Mouse (Mus musculus) spleen, adult 18-20 months (tissue): ENCODE measurements at regions not wholly inside any gene's neighbourhood (a gene's known extent, or its start where the extent isn't known, plus 50 kb on each side); places are given as distances from the start of the nearest gene placed in this dataset.

Experiments
- DNase-seq, 2 experiments: peaks; one replicate each; pipeline ENCODE4 v3.0.0; 2022; ENCODE audit warnings: mixed read lengths in 2 of 2

GRCm38 (mm10) chr17:45863471-45864205 is 130.0 kb upstream of the 1600014C23Rik start:
- DNase-seq = no peak

GRCm38 (mm10) chr17:45863031-45863430 is 129.4 kb upstream of the 1600014C23Rik start:
- DNase-seq = no peak

- no peak for DNase-seq
Measured at GRCm38 (mm10) chr17:45859441-45859840, 125.8 kb upstream of the 1600014C23Rik start.

GRCm38 (mm10) chr17:45853931-45854653 is 120.4 kb upstream of the 1600014C23Rik start:
- no peak for DNase-seq

GRCm38 (mm10) chr17:45852402-45852801 is 118.8 kb upstream of the 1600014C23Rik start:
- DNase-seq = no peak

- DNase-seq = no peak
Measured at GRCm38 (mm10) chr17:45851723-45852396, 118.2 kb upstream of the 1600014C23Rik start.

- DNase-seq = no peak
Measured at GRCm38 (mm10) chr17:45850976-45851375, 117.3 kb upstream of the 1600014C23Rik start.

GRCm38 (mm10) chr17:45850174-45850573 is 116.5 kb upstream of the 1600014C23Rik start:
- no peak for DNase-seq

GRCm38 (mm10) chr17:45848605-45849004 is 115.0 kb upstream of the 1600014C23Rik start:
- DNase-seq = no peak

GRCm38 (mm10) chr17:45847701-45848378 is 114.2 kb upstream of the 1600014C23Rik start:
- no peak for DNase-seq

GRCm38 (mm10) chr17:45845832-45846231 is 112.2 kb upstream of the 1600014C23Rik start:
- DNase-seq = peak in 1 of 2 experiments; percentile 7

- no peak for DNase-seq
Measured at GRCm38 (mm10) chr17:45836731-45837130, 103.1 kb upstream of the 1600014C23Rik start.

- DNase-seq = no peak
Measured at GRCm38 (mm10) chr17:45836253-45836652, 102.6 kb upstream of the 1600014C23Rik start.

GRCm38 (mm10) chr17:45834518-45835071 is 101.0 kb upstream of the 1600014C23Rik start:
- DNase-seq = no peak

GRCm38 (mm10) chr17:45830324-45830723 is 96.7 kb upstream of the 1600014C23Rik start:
- DNase-seq = no peak

GRCm38 (mm10) chr17:45829571-45829970 is 95.9 kb upstream of the 1600014C23Rik start:
- no peak for DNase-seq

GRCm38 (mm10) chr17:45828843-45829242 is 95.2 kb upstream of the 1600014C23Rik start:
- DNase-seq = no peak

GRCm38 (mm10) chr17:45828284-45828824 is 94.7 kb upstream of the 1600014C23Rik start:
- no peak for DNase-seq

- DNase-seq = no peak
Measured at GRCm38 (mm10) chr17:45824977-45825376, 91.3 kb upstream of the 1600014C23Rik start.

GRCm38 (mm10) chr17:45823501-45823900 is 89.9 kb upstream of the 1600014C23Rik start:
- no peak for DNase-seq

- no peak for DNase-seq
Measured at GRCm38 (mm10) chr17:45822427-45822826, 88.8 kb upstream of the 1600014C23Rik start.

GRCm38 (mm10) chr17:45821356-45821755 is 87.7 kb upstream of the 1600014C23Rik start:
- no peak for DNase-seq
